Mouse (Mus musculus): ENCODE measurements around the gene St8sia6.
A peak's percentile ranks its signal among the peaks of the same experiment; 100 is the strongest.
"Not testable (repeated sequence)": the region's sequence is repeated elsewhere in the genome, so short reads cannot be mapped to it uniquely, and the experiment has no call there.

The St8sia6 gene

DNA sequence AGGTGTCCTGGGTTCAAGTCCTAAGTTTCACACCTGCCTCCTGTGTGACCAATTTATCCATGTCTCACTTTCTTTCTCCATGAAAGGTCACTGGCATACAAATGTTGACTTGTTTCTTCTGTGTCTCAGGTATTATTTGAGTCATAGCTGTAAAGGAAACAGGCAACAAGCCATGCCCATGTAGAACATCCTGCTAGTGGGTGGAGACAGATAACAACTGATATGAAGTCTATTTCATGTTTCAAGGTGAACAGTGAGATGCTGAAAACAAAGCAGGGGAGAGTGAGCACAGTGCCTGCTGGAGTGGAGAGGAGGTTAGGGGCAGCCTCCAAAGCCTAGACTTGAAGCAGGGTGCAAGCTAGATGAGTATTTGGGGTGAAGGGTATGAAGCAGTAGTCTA lies 33.5 kb downstream of the St8sia6 start:
- DNase-seq = peak; percentile 16

DNA sequence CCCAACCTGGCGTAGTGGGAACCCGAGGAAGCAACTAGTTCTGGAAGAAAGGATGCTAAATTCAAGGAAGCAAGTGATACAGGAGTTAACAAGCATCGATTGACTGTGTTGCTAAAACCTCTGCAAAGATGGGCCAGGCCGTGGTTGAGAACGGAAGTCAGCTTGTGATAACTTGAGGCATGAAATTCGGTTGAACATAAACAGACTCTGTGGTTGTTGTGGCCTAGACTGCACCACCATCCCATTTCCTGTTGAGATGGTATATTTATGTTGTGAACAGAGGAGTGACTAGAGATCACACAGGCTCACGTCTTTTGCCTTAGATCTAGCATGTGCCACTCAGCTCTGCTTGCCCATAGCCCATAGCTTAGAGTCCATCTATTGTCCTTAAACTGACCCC lies 36.5 kb downstream of the St8sia6 start:
- DNase-seq = peak; percentile 73

DNA sequence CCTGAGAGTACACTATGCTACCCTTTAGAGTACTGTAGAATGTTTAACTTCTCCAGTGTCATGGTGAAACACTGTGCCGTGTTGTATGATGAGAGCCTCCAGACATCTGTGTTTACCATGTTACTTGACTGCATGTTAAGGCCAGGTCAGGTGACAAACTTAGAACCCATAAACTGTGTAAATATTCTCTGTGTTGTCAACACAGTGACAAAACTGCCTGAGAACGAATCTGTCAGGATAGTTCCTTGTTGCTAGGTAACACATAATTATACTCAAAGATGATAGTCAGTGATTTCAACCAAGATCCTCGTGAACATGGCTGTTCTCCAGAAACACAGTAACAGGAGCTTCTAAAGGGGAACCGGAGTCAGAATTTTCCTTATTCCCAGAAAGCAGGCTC lies 38.1 kb downstream of the St8sia6 start:
- no peak for DNase-seq

DNA sequence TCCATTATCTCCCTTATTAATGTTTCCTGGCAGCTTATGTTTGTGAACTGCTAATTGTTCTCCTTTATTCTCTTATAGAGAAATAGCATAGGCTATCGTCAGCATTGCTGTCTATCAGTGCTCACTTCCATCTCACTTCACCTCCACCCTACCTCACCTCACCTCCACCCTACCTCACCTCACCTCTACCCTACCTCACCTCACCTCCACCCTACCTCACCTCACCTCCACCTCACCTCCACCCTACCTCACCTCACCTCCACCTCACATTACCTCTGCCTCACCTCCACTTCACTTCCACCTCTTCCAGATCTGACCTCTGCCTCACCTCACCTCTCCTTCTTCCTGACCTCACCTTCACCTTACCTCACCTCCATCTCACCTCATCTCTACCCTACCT lies 42.2 kb downstream of the St8sia6 start:
- no peak for DNase-seq

DNA sequence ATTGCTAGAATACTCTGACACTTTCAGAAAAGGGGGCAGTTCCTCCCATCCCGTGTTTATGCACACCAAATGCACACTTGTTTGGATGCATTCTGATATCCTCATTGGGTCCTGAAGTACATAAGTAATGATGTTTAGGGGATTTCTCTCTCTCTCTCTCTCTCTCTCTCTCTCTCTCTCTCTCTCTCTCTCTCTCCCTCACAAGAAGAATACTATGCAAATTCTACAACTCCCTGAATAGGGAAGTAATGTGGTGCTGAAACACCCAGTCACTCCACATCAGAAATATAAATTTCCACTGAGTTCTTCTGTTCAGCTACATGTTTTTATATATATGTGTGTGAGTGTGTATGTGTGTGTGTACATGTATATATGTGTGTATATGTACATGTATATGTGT lies 43.1 kb downstream of the St8sia6 start:
- no peak for DNase-seq

DNA sequence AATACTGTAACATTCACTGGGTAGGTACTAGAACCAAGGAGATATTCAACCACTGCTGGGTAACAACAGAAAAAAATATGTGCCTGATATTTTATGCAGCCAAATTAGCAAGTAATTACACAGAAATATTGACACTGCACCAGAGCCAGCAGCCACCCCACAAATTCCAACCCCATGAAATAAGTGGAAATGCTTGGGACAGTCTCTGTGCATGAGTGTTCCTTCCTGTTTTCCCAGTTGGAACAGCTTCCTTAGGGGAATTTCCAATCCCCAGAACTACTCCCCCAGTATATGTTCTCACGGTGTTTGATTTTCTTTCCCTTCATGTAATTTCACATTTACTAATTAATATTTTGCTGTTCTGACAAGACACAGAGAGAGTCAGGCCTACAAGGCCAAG lies 43.8 kb downstream of the St8sia6 start:
- no peak for DNase-seq

DNA sequence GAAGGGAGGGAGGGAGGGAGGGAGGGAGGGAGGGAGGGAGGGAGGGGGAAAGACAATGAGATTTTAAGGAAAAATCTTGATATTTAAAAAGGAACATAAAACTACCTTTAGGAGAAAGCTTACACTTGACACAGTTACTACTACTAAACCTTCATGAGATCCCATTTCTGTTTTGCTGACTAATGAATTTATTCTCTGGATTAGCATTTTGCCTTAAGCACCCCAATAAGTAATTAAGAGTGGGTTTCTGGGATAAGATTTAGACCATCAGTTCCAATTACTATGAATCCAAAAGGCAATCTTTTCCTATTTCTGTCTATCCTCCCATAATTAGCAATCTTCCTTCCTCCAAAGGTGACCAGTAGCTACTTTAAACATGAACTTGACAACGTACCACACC lies 44.7 kb downstream of the St8sia6 start:
- DNase-seq = no peak

DNA sequence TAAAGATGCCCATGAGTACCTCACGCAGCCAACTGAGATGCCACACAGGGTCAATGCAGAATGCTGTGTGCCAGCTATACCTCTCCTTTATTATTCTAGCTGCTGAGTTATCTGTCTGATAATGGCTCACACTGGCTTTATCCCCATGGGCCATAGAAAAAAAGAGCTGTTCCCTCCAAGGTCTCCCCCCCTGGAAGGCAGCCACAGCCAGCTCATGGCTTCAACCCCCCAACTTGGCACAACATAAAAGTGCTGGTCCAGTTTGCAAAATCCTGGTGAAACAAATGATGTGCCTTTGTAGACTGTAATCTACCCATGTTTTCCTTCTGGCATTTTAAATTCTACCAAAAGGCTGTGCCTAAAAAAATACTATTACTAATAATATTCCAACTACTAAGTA lies 46.3 kb downstream of the St8sia6 start:
- DNase-seq = no peak

DNA sequence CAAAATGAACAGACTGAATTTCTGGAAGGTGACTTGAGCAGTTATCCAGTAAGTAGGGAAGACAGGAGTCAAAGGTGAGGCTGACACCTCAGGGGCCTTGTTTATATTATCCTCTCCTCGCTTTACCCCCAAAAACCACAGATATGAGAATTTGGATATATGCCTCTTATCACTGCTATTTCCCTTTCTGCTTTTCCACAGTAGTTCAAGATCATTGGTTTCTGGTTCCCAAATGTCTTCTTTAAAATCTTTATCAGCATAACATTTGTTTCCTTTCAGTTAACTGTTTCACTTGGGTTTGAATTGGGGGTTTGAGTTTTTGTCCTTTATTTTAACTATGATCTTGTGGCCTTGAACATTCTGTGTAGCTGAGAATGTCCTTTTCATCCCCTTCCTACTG lies 47.8 kb downstream of the St8sia6 start:
- no peak for DNase-seq

DNA sequence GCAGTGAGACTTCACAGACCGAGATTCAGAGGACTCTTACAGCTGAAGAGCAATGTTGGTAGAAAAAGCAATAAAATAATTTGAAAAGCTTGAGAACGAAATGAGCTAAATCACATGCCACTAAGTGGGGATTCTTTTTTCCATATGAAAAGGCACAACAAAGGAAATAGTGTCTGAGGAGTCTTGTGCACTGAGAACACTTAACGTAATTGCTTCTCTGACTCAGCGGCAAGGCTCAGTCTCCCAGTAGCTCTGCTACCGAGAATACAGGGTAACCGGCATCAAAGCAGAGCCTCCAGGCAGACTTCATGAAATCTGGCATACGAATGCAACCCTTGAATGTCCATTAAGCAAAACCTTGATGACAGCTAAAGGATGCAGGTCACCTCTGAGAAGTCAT lies 55.2 kb downstream of the St8sia6 start:
- no peak for DNase-seq

DNA sequence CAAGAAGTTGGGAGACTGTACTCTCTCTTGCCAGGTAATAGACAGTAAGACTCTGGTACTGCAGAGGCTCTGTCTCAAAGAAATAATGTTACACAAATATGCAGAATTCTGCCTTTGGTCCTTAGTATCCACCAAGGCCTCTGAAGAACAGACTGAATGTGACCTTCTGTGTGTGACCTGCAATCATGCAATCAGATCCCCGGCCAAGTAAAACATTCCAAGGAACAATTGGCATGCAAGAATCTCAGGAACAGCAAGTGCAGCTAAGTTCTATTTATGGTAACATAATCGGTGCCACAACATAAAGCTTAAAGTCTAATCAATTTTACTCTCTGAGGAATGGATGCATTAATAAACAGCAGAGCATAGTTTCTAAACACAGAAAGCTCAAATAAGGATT lies 66.0 kb downstream of the St8sia6 start:
- DNase-seq = no peak

DNA sequence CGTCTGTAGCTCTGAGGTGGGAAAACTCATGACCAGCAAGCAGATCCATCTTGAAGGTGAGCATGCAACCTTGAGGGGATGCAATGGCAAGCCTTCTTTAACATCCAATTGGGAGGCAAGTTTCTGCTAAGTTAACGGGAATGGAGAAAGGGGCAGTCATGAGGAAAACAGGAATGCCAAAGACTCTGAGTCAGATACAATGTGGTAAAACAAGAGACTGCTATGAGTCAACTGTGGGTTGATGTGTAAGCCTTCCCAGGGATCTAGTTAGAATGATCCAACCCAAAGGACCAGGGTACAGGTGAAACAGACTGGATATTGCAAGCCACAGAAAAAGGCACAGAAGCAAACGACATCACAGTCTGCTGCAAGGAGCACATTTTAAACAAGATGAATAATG lies 68.3 kb downstream of the St8sia6 start:
- DNase-seq = no peak

DNA sequence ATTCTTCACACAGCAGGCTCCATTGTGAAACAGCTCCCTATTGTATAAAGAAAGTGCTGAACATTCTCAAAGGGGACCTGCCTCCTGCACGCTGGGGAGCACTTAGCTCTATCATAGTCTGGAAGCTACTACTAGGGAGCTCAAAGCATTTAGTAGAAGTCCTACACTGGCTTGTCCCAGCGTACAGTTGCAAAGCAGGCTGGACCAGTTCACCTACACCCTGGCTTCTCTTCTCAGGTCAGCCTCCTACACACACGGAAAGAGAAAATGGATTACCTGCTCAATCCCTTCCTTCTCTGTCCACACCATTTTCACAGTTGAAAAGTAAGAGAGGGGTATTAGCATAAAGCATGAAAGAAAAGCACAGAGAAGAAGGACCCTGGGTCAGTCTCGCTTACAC lies 71.6 kb downstream of the St8sia6 start:
- no peak for DNase-seq

DNA sequence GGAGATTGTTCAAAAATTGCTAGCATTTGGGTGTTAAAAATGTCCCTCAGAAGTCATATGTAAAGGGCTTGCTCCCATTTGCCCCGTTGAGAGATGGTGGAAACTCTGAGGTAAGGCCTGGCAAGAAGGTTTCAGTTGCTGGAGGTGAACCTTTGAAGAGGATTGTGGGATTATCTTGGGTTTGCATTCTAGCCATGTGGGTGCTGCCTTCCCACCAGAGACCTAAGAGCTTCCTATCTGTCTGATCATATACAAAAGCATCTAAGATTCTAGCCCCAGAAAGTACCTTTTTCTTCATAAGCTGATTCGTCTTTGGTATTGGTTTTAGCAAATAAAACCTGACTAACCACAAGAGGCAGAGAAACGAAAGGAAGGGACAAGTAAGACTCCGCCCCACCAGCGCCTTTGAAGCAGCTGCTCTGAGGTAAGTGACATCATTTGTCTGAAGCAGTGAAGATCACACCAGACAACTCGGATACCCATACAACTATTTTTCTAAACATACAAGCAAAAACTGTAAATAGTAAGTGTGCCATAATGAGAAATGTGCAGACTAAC lies 75.2 kb downstream of the St8sia6 start:
- peak; percentile 33 for DNase-seq

DNA sequence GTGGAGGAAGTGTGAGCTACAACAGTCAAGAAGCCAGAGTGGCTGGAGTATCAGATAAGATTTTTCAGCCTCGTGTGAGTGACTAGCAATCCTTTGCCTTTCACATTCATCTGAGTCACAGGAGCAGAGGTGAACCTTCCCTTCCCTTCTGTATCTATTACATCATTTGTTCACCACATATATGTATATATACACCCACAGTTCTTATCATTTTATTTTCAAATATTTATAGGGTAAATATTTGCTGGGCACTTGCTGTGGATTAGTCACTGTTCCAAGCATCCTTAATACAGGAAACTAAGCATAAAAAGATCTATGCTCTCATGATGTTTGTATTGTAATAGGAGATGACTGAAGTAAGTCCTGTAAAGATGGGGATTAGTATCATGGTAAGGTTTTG lies 85.1 kb downstream of the St8sia6 start:
- DNase-seq = no peak

DNA sequence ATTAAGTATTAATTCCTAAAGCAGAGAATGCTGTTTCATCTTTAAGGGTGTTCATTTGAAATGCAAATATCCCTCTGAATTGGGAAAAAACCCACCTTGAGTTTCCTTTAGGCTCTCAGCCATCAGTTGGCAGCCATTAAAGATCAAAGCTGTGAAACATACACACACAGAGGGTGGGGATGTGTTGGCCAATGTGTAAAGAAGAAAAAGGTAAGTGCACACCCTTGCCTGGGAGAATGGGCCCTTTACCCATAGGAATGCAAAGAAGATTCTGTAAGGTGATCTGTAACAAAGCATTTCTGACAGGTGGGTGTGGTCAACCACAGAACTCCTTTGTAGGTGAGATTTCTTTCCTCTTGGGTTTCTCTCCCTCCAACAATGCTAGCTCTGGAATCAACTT lies 96.3 kb downstream of the St8sia6 start:
- no peak for DNase-seq

DNA sequence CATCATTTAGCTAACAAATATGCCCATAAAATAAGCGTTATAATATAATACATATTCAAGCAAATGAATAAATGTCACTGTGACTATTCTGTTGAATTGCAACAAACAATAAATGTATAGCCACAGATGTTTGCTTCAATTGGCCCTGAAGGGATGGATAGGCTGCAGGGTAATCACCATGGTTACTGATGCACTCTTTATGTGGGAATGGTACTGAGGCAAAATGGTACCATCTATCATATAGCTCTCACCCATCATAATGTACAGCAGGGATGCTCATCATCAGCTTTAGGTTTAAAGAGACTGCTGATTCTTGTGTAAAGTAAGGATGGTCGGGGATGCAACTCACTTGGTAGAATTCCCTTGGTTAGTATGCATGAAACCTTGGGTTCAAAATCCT lies 99.4 kb downstream of the St8sia6 start:
- no peak for DNase-seq

DNA sequence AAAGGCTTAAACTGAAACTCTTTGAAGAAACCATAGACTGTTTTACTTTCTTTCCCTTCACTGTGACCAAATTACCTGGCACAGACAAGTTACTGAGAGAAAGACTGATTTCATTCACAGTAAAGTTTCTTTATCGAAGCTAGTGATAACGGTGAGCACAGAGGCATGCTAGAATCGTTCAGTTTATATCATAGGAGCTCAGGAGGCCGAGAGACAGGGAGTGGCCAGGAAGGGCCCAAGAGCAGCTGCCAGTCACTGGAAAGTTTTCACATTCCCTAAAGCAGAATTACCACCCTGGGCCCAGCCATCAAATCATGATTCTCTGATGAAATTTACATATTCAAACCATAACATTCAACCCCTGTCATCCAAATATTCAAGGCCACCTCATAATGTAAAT lies 109.5 kb downstream of the St8sia6 start:
- DNase-seq = no peak

DNA sequence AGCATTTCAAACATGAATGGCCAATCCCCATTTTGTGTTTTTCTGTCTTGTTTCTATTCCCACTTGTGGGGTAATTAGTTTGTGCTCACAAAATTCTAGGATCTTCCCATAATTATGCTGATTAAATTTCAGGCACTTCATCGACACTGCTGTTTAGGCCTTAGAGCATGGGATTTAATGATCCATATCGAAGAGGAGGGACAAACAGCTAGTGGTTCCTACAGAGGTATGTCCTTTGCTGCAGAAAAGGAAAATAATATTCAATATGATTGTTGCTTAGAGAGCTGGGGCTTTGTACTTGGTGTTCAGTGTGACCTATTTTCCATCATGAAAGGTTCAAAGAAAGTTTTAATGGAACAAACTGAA lies 110.7 kb downstream of the St8sia6 start:
- DNase-seq = no peak

DNA sequence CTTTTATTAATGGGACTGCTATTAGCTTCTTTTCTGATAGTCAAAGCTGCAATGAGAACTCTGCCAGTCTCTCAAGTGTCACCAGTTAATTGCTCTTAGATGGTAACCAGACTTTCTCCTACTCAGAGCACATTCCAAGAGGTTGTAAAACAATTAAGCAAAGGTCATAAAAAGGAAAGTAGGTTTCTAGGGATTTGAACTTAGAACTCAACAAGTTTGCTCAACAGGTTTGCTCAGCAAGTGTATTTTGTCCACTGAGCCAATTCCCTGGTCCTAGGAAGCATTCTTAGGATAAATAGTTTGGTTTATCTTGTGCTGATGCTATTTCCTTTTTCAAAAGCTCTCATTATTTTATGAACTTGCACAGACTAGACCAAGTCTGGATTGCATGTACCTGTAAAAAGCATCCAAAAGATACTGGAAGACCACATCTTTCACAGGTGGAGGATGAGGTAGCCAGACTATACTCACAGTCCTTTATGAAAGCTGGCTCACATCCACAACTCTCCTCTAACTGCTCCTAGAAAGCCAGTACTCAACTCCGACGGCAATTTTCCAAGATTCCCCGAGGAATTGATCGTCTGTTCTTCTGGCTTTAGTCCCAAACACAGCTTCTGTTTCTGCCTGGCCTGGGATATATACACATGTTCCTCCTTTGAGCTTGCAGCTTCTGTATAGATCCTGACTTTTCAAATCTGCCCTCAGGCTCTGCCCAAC lies 111.2 kb downstream of the St8sia6 start:
- no peak for DNase-seq

DNA sequence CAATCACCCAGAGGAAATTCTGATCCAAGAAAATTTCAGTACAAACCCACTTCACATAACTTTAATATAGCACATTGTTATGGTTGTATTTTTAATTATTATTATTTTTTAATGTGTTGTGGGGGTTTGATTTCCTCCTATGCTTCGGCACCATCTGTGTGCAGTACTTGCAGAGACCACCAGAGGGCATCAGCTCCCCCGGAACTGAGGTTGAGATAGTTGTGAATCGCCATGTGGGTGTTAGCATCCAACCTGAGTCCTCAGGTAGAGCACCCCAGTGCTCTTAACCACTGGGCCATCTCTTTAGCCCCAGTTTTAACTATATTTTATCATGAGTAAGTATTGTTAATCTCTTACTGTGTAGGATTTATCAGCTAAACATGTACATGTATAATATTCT lies 120.9 kb downstream of the St8sia6 start:
- peak; percentile 68 for DNase-seq

DNA sequence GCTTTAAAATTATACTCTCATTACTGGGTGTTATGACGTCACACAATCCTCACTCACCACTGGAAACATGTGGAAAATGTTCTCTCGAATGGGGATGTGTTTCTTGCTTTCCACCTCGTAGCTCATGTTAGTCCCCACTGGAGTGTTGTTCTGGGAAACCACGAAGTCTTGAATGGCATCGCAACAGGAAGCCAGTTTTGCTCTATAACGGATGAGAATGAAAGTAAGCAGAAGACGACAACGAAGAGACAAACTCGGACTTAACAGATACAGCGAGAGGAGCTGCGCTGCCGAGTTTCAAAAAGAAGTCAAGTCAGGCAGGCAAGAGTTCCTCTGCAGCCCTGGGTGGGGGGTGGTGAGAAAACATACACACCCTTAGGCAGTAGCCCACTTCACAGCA lies 121.4 kb downstream of the St8sia6 start:
- peak; percentile 17 for DNase-seq

DNA sequence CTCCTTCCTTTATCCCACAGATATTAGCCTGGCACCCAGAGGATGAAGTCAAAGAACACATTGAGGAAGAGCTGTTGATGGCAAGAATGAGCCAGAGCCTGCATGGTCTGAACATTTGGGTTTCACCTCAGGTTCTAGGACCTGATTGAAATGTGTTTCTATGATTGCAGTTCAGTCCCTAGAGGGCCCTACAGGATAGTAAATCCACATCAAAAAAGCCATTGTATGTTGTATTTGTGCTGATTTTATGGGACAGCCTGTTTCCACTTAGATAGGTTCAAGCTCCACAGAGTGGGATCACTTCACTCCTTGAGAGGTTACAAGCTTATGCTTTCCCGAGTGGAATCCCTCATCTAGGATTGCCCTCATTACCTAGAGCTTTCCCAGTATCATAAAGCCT lies 159.0 kb downstream of the St8sia6 start:
- no peak for DNase-seq

DNA sequence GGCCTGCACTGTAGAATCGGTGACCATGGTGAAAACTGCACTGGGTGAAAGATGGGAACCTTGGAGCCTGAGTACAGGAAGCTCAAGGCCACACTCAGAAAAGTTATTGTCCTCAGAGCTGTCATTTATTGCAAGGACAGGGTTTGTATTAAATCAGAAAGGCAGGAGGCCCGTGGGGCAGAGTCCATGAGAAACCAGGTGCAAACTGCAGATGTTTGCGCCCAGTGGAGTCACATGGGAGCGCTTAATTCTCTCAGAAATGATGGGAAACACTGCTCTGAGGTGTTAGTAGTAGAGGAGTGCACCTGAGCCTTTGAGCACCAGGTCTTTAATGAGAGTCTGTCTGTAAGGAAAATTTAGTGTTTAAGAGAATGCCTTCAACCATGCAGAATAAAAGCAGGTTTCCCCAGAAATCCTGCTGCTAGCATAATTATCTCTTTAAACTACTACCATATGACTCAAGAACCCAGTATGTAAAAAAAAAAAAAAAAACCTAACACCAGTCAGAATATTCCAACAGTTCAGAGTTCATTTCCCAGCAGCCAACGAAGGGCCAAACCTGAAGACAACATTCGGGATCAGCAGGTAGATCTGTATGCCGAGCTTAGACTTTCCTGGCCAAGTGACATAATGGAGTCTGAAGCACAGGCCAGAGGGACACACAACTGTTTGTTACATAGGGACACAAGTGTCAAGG lies 163.6 kb downstream of the St8sia6 start:
- DNase-seq = no peak

DNA sequence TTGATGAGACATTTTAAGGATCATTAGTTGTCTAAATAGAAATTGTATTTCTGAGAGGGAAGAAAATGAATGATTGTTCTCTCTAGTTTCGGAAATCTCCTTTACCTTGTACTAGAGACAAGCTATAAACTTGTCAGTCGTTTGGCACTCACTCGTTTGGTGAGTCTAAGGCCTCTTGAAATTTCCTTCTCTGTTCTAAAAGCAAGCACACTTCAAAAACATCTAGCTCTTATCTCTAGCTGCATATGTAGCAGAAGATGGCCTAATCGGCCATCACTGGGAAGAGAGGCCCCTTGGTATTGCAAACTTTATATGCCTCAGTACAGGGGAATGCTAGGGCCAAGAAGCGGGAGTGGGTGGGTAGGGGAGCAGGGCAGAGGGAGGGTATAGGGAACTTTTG lies 190.2 kb downstream of the St8sia6 start:
- not testable (repeated sequence) for DNase-seq
